Mouse (Mus musculus): ENCODE results near the gene Man1c1. TPM values are rescaled to one million over a fixed set of nuclear protein-coding genes. Genes with fewer than 3 reads are reported as not detected.

The Man1c1 gene
- total and polyA plus RNA-seq, 3 experiments: 0.04 to 0.44 (median 0.20) TPM

DNA sequence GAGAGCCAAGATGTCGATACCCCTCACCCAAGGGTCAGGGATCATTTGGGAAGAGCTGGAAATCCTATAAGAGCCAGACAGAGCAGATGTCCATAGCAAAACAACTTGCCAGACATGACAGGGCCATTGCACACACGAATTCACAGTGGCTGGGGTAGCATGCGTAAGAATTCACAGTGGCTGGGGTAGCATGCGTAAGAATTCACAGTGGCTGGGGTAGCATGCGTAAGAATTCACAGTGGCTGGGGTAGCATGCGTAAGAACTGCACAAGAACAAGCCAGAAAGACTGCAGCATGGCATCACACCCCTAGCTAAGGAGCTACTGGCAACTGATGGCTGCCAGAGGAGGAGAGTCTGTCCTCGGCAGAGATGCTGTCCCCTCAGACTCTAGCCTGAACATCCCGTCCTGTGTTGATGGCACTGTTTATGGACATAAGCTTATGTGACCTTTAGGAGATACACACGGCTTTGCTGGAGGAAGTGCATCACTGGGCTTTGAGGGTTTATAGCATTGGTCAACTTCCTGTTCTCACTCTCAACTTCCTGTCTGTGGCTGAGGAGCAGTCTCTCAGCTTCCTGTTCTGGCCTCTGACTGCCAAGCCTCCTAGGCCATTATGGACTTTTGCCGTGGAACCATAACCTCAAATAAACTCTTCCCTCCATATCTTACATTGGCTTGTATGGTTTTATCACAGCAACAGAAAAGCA lies 109.2 kb downstream of the Man1c1 start:
- 0 out of 2 replicates have a peak, but pooled peaks have one; percentile 28 for TF ChIP-seq ELF1 (IDR thresholded peaks at IDR 0.05; ENCODE audit: low read depth, low read length)
- no peak for TF ChIP-seq SMC3 (IDR thresholded peaks at IDR 0.05; ENCODE audit: low read depth, low read length)
- no peak overlapping the region for H3K27ac ChIP-seq (ENCODE audit: insufficient read depth, low read depth)
- peaks cover 6% of the 10 kb centered on the region for H3K9me3 ChIP-seq (replicated peaks; ENCODE audit: low read length)
- no peaks in the 10 kb centered on the region for H3K36me3 ChIP-seq (replicated peaks in 1 of 2; ENCODE audit: control insufficient read depth in 1 of 2, insufficient read depth in 1 of 2, low read length in 1 of 2)
- no peaks in the 10 kb centered on the region for H3K27me3 ChIP-seq (replicated peaks)
- H3K4me1 ChIP-seq (ENCODE audit: control insufficient read depth in 1 of 2, insufficient read depth in 2 of 2): peaks cover 0 to 35% of the 10 kb centered on the region in 2 experiments; a peak in 2 of 4 replicates
- DNase-seq (ENCODE audit: extremely low read depth): no peak
- dilution Hi-C loops (cut with MboI; ENCODE audit: extremely low pct_ligation_motif_present, extremely low pct_unique_long_range_greater_than_20kb, low sequenced_read_pairs): no loop called here
- in situ Hi-C loops (cut with MboI; ENCODE audit: low pct_ligation_motif_present, low pct_unique_long_range_greater_than_20kb, low sequenced_read_pairs): no loop called here
- H3K79me2 ChIP-seq (replicated peaks; ENCODE audit: control insufficient read depth, extremely low read depth, insufficient read depth, poor library complexity, severe bottlenecking): no peaks in the 10 kb centered on the region
- H3K9ac ChIP-seq (ENCODE audit: insufficient read depth, low read depth): no peak overlapping the region
- no peak overlapping the region for H3K4me3 ChIP-seq (replicated peaks in 1 of 3; ENCODE audit: low read depth in 2 of 3, low read length in 2 of 3, poor library complexity in 1 of 3)
- H3K4me2 ChIP-seq (ENCODE audit: insufficient read depth, low read depth, poor library complexity, severe bottlenecking): no peak overlapping the region

GRCm38 (mm10) chr4:134592442-134592841 lies 111.6 kb downstream of the Man1c1 start:
- no peak overlapping the region for H3K4me2 ChIP-seq (ENCODE audit: insufficient read depth, low read depth, poor library complexity, severe bottlenecking)
- dilution Hi-C loops (cut with MboI; ENCODE audit: extremely low pct_ligation_motif_present, extremely low pct_unique_long_range_greater_than_20kb, low sequenced_read_pairs): no loop called here
- DNase-seq (ENCODE audit: extremely low read depth): no peak
- H3K4me3 ChIP-seq (replicated peaks in 1 of 3; ENCODE audit: low read depth in 2 of 3, low read length in 2 of 3, poor library complexity in 1 of 3): no peak overlapping the region
- peaks cover 6% of the 10 kb centered on the region for H3K9me3 ChIP-seq (replicated peaks; ENCODE audit: low read length)
- no peak overlapping the region for H3K9ac ChIP-seq (ENCODE audit: insufficient read depth, low read depth)
- no peaks in the 10 kb centered on the region for H3K79me2 ChIP-seq (replicated peaks; ENCODE audit: control insufficient read depth, extremely low read depth, insufficient read depth, poor library complexity, severe bottlenecking)
- no peak overlapping the region for H3K27ac ChIP-seq (ENCODE audit: insufficient read depth, low read depth)
- TF ChIP-seq MYC (IDR thresholded peaks at IDR 0.05; ENCODE audit: low read depth, low read length): no peak
- H3K36me3 ChIP-seq (replicated peaks in 1 of 2; ENCODE audit: control insufficient read depth in 1 of 2, insufficient read depth in 1 of 2, low read length in 1 of 2): no peaks in the 10 kb centered on the region
- H3K4me1 ChIP-seq (ENCODE audit: control insufficient read depth in 1 of 2, insufficient read depth in 2 of 2): peaks cover 10 to 59% of the 10 kb centered on the region in 2 experiments
- H3K27me3 ChIP-seq (replicated peaks): no peaks in the 10 kb centered on the region
- in situ Hi-C loops (cut with MboI; ENCODE audit: low pct_ligation_motif_present, low pct_unique_long_range_greater_than_20kb, low sequenced_read_pairs): no loop called here

- in situ Hi-C loops (cut with MboI; ENCODE audit: low pct_ligation_motif_present, low pct_unique_long_range_greater_than_20kb, low sequenced_read_pairs) (no loop called here), dilution Hi-C loops (cut with MboI; ENCODE audit: extremely low pct_ligation_motif_present, extremely low pct_unique_long_range_greater_than_20kb, low sequenced_read_pairs) (no loop called here)
- Histone ChIP-seq H3K9me3 (replicated peaks; ENCODE audit: low read length) (peaks cover 6% of the 10 kb centered on the region), H3K27ac (ENCODE audit: insufficient read depth, low read depth) (no peak overlapping the region), H3K27me3 (replicated peaks) (no peaks in the 10 kb centered on the region), H3K4me1 (ENCODE audit: control insufficient read depth in 1 of 2, insufficient read depth in 2 of 2) (peaks cover 10 to 66% of the 10 kb centered on the region in 2 experiments), H3K36me3 (replicated peaks in 1 of 2; ENCODE audit: control insufficient read depth in 1 of 2, insufficient read depth in 1 of 2, low read length in 1 of 2) (no peaks in the 10 kb centered on the region), H3K4me2 (ENCODE audit: insufficient read depth, low read depth, poor library complexity, severe bottlenecking) (no peak overlapping the region), H3K4me3 (replicated peaks in 1 of 3; ENCODE audit: low read depth in 2 of 3, low read length in 2 of 3, poor library complexity in 1 of 3) (no peak overlapping the region), H3K9ac (ENCODE audit: insufficient read depth, low read depth) (no peak overlapping the region), H3K79me2 (replicated peaks; ENCODE audit: control insufficient read depth, extremely low read depth, insufficient read depth, poor library complexity, severe bottlenecking) (no peaks in the 10 kb centered on the region)
- no peak for DNase-seq (ENCODE audit: extremely low read depth)
- TF ChIP-seq UBTF (IDR thresholded peaks at IDR 0.05; ENCODE audit: low read depth, low read length) (no peak), TBP (conservative IDR thresholded peaks at IDR 0.05; ENCODE audit: low read depth, low read length) (no peak), MEF2A (IDR thresholded peaks at IDR 0.05; ENCODE audit: borderline replicate concordance, low read depth, low read length) (no peak), KAT2A (IDR thresholded peaks at IDR 0.05; ENCODE audit: insufficient replicate concordance, low read length) (no peak), CHD2 (IDR thresholded peaks at IDR 0.05; ENCODE audit: low read length) (no peak), ELF1 (IDR thresholded peaks at IDR 0.05; ENCODE audit: low read depth, low read length) (no peak), PAX5 (IDR thresholded peaks at IDR 0.05; ENCODE audit: low read length) (no peak), CHD1 (IDR thresholded peaks at IDR 0.05; ENCODE audit: low read depth, low read length) (no peak), MYC (IDR thresholded peaks at IDR 0.05; ENCODE audit: low read depth, low read length) (no peak), E2F4 (IDR thresholded peaks at IDR 0.05; ENCODE audit: insufficient replicate concordance, low read depth, low read length) (no peak)
Measured at GRCm38 (mm10) chr4:134591506-134592061, 112.5 kb downstream of the Man1c1 start.
